Mouse (Mus musculus): Measurements from ENCODE around the gene Eif4g1.

GRCm38 (mm10) chr16:20703699-20704400 lies 35.7 kb downstream of the Eif4g1 start:
- no peak for TF ChIP-seq CTCF (conservative IDR thresholded peaks at IDR 0.05 in 1 of 2, IDR thresholded peaks at IDR 0.05 in 1 of 2; ENCODE audit: low read depth in 2 of 2, low read length in 2 of 2)
- no peak for TF ChIP-seq MYC (IDR thresholded peaks at IDR 0.05; ENCODE audit: low read depth, low read length)
- no peak for TF ChIP-seq EP300 (IDR thresholded peaks at IDR 0.05; ENCODE audit: low read length)
- TF ChIP-seq MAZ (IDR thresholded peaks at IDR 0.05; ENCODE audit: low read depth, low read length): no peak
- no peak for TF ChIP-seq TCF12 (IDR thresholded peaks at IDR 0.05; ENCODE audit: low read depth, low read length)
- TF ChIP-seq NELFE (IDR thresholded peaks at IDR 0.05; ENCODE audit: low read depth, low read length): no peak
- TF ChIP-seq USF1 (IDR thresholded peaks at IDR 0.05; ENCODE audit: low read depth, low read length): no peak
- no peak for TF ChIP-seq JUND (conservative IDR thresholded peaks at IDR 0.05; ENCODE audit: low read depth, low read length)
- no peak for TF ChIP-seq TBP (conservative IDR thresholded peaks at IDR 0.05; ENCODE audit: low read depth, low read length)
- TF ChIP-seq POLR2A (IDR thresholded peaks at IDR 0.05; ENCODE audit: low read depth, low read length): no peak

Measured in CH12.LX (cell line).